Mouse (Mus musculus) lung, embryonic 15.5 days (tissue): ENCODE data around the gene Itga3. TPM values are rescaled to one million over a fixed set of nuclear protein-coding genes. Genes with fewer than 3 reads are reported as not detected.
"Not testable (repeated sequence)": the region's sequence is repeated elsewhere in the genome, so short reads cannot be mapped to it uniquely, and the experiment has no call there.

Experiments
- ATAC-seq: fragments of 200-750 bp; cut with Nextera tagmentation; 2 replicates; pipeline ENCODE4 v1.8.0; 2017; ENCODE audit warnings: moderate number of reproducible peaks, borderline replicate concordance; ENCODE audit not compliant: low FRiP score, low TSS enrichment; ENCODE audit errors: extremely low read depth
- H3K27ac ChIP-seq: fragments of 300-500 bp; sonication (generic); 2 replicates; pipeline ENCODE4 v1.5.1; 2015; ENCODE audit warnings: moderate library complexity, mild to moderate bottlenecking, inconsistent platforms
- H3K27me3 ChIP-seq: fragments of 300-500 bp; sonication (generic); 2 replicates; pipeline ENCODE4 v1.6.1; 2015; ENCODE audit warnings: inconsistent platforms
- H3K36me3 ChIP-seq: fragments of 300-500 bp; sonication (generic); 2 replicates; pipeline ENCODE4 v1.6.1; 2015; ENCODE audit warnings: inconsistent platforms
- H3K4me1 ChIP-seq: fragments of 300-500 bp; sonication (generic); 2 replicates; pipeline ENCODE4 v1.6.1; 2015; ENCODE audit warnings: inconsistent platforms
- H3K4me2 ChIP-seq: fragments of 300-500 bp; sonication (generic); 2 replicates; pipeline ENCODE4 v1.6.1; 2015; ENCODE audit warnings: inconsistent platforms, mild to moderate bottlenecking, moderate library complexity
- H3K4me3 ChIP-seq: fragments of 300-500 bp; sonication (generic); 2 replicates; pipeline ENCODE4 v1.5.1; 2015; ENCODE audit warnings: mild to moderate bottlenecking, inconsistent platforms
- H3K9ac ChIP-seq: fragments of 300-500 bp; sonication (generic); 2 replicates; pipeline ENCODE4 v1.6.1; 2015; ENCODE audit warnings: inconsistent platforms
- H3K9me3 ChIP-seq: fragments of 300-500 bp; sonication (generic); 2 replicates; pipeline ENCODE4 v1.6.1; 2016; ENCODE audit warnings: inconsistent platforms
- WGBS: fragments of 180-500 bp; shearing (Covaris S2); methylation state at CpG from one replicate; pipeline ENCODE4 v1.1.7; 2015; 5-methylcytosine and 5-hydroxymethylcytosine counted together
- polyA plus RNA-seq: library from polyadenylated mRNA; unstranded; fragments of >200 nt; fragmentation: Nextera tagmentation; extraction: Ambion mirVana; gene quantifications from 2 replicates; pipeline ENCODE4 v1.2.1, GENCODE M21; 2015

Gene Itga3
- polyA plus RNA-seq, 1 experiment from 2014 or later, result 27.3 TPM

GRCm38 (mm10) chr11:95024439-95025184 is 52.0 kb downstream of the Itga3 start:
- H3K36me3 ChIP-seq, result peaks cover 44% of the 10 kb centered on the region
- 0 out of 2 replicates have a peak, but pooled peaks cover 14% of the 10 kb centered on the region for H3K4me1 ChIP-seq
- no peaks in the 10 kb centered on the region for H3K9me3 ChIP-seq
- H3K4me2 ChIP-seq, result no peak overlapping the region
- peak overlapping the region; percentile 71 for H3K27ac ChIP-seq
- no peak overlapping the region for H3K9ac ChIP-seq
- no peak for ATAC-seq
- 63% methylated on average over 29 of the region's 29 CpGs for WGBS
- H3K27me3 ChIP-seq, result no peaks in the 10 kb centered on the region
- H3K4me3 ChIP-seq, result no peak overlapping the region

GRCm38 (mm10) chr11:95023481-95023880 is 53.1 kb downstream of the Itga3 start:
- no peak overlapping the region for H3K4me3 ChIP-seq
- H3K4me2 ChIP-seq, result no peak overlapping the region
- H3K4me1 ChIP-seq, result 0 out of 2 replicates have a peak, but pooled peaks cover 14% of the 10 kb centered on the region
- H3K27ac ChIP-seq, result no peak overlapping the region
- no peak overlapping the region for H3K9ac ChIP-seq
- H3K27me3 ChIP-seq, result no peaks in the 10 kb centered on the region
- 91% methylated on average over 9 of the region's 9 CpGs for WGBS
- H3K36me3 ChIP-seq, result peaks cover 54% of the 10 kb centered on the region
- no peaks in the 10 kb centered on the region for H3K9me3 ChIP-seq
- ATAC-seq, result no peak

GRCm38 (mm10) chr11:95022237-95022992 is 54.2 kb downstream of the Itga3 start:
- Histone ChIP-seq H3K27ac (no peak overlapping the region), H3K36me3 (peaks cover 54% of the 10 kb centered on the region), H3K4me1 (0 out of 2 replicates have a peak, but pooled peaks cover 14% of the 10 kb centered on the region), H3K4me3 (no peak overlapping the region), H3K4me2 (no peak overlapping the region), H3K9ac (no peak overlapping the region), H3K27me3 (no peaks in the 10 kb centered on the region), H3K9me3 (no peaks in the 10 kb centered on the region)
- WGBS, result 80% methylated on average over 10 of the region's 10 CpGs
- ATAC-seq, result no peak

- H3K4me2 ChIP-seq, result no peak overlapping the region
- peaks cover 16% of the 10 kb centered on the region for H3K36me3 ChIP-seq
- WGBS, result 72% methylated on average over 3 of the region's 3 CpGs
- H3K4me1 ChIP-seq, result peaks cover 13% of the 10 kb centered on the region
- ATAC-seq, result no peak
- no peak overlapping the region for H3K4me3 ChIP-seq
- H3K9me3 ChIP-seq, result no peaks in the 10 kb centered on the region
- H3K27me3 ChIP-seq, result no peaks in the 10 kb centered on the region
- no peak overlapping the region for H3K27ac ChIP-seq
- H3K9ac ChIP-seq, result no peak overlapping the region
Observed at GRCm38 (mm10) chr11:95015484-95015883, 61.1 kb downstream of the Itga3 start.

- no peaks in the 10 kb centered on the region for H3K9me3 ChIP-seq
- ATAC-seq, result no peak
- H3K9ac ChIP-seq, result no peak overlapping the region
- no peak overlapping the region for H3K4me2 ChIP-seq
- no peak overlapping the region for H3K4me3 ChIP-seq
- H3K4me1 ChIP-seq, result peaks cover 28% of the 10 kb centered on the region
- H3K27me3 ChIP-seq, result no peaks in the 10 kb centered on the region
- H3K36me3 ChIP-seq, result 0 out of 2 replicates have a peak, but pooled peaks cover 2% of the 10 kb centered on the region
- no peak overlapping the region for H3K27ac ChIP-seq
- WGBS, result 45% methylated on average over 3 of the region's 3 CpGs
Observed at GRCm38 (mm10) chr11:95012487-95012886, 64.1 kb downstream of the Itga3 start.

GRCm38 (mm10) chr11:95012075-95012474 is 64.5 kb downstream of the Itga3 start:
- Histone ChIP-seq H3K4me1 (peaks cover 30% of the 10 kb centered on the region), H3K27me3 (no peaks in the 10 kb centered on the region), H3K9ac (0 out of 2 replicates have a peak overlapping the region, but pooled peaks have one; percentile 15), H3K4me2 (peak overlapping the region; percentile 96; the same call in 1 of the 2 replicates), H3K9me3 (no peaks in the 10 kb centered on the region), H3K4me3 (no peak overlapping the region), H3K36me3 (0 out of 2 replicates have a peak, but pooled peaks cover 2% of the 10 kb centered on the region), H3K27ac (no peak overlapping the region)
- 37% methylated on average over 3 of the region's 3 CpGs for WGBS
- no peak; the same call in 1 of the 2 replicates for ATAC-seq

GRCm38 (mm10) chr11:95011416-95011815 is 65.2 kb downstream of the Itga3 start:
- WGBS, result 19% methylated on average over 1 of the region's 1 CpGs
- Histone ChIP-seq H3K4me3 (peak overlapping the region; percentile 74), H3K27me3 (no peaks in the 10 kb centered on the region), H3K4me1 (peaks cover 36% of the 10 kb centered on the region), H3K36me3 (0 out of 2 replicates have a peak, but pooled peaks cover 2% of the 10 kb centered on the region), H3K4me2 (peak overlapping the region; percentile 96), H3K27ac (no peak overlapping the region), H3K9me3 (no peaks in the 10 kb centered on the region), H3K9ac (peak overlapping the region; percentile 2; the same call in 1 of the 2 replicates)
- no peak for ATAC-seq

- not testable (repeated sequence) for H3K36me3 ChIP-seq, H3K27ac ChIP-seq, H3K27me3 ChIP-seq, H3K9me3 ChIP-seq, ATAC-seq
- peaks cover 41% of the 10 kb centered on the region for H3K4me1 ChIP-seq
- peak overlapping the region; percentile 78 for H3K9ac ChIP-seq
- H3K4me3 ChIP-seq, result peak overlapping the region; percentile 74
- peak overlapping the region; percentile 96 for H3K4me2 ChIP-seq
- 8% methylated on average over 4 of the region's 4 CpGs for WGBS
Observed at GRCm38 (mm10) chr11:95010841-95011403, 65.7 kb downstream of the Itga3 start.

GRCm38 (mm10) chr11:95010141-95010739 is 66.4 kb downstream of the Itga3 start:
- H3K4me3 ChIP-seq, result peak overlapping the region; percentile 74
- H3K27me3 ChIP-seq, result no peaks in the 10 kb centered on the region
- H3K9ac ChIP-seq, result peak overlapping the region; percentile 78
- H3K27ac ChIP-seq, result peak overlapping the region; percentile 95
- 0 out of 2 replicates have a peak, but pooled peaks have one; percentile 12 for ATAC-seq
- H3K36me3 ChIP-seq, result 0 out of 2 replicates have a peak, but pooled peaks cover 6% of the 10 kb centered on the region
- H3K4me1 ChIP-seq, result peaks cover 42% of the 10 kb centered on the region
- no peaks in the 10 kb centered on the region for H3K9me3 ChIP-seq
- WGBS, result under 1% methylated on average over 39 of the region's 40 CpGs
- H3K4me2 ChIP-seq, result peak overlapping the region; percentile 96

- Histone ChIP-seq H3K9ac (peak within 1 kb of the TSS; percentile 78), H3K27me3 (no peaks in the 10 kb centered on the region), H3K4me1 (peaks cover 42% of the 10 kb centered on the region), H3K4me3 (peak within 1 kb of the TSS; percentile 74), H3K9me3 (no peaks in the 10 kb centered on the region), H3K4me2 (peak within 1 kb of the TSS; percentile 96), H3K36me3 (peaks cover 8% of the 10 kb centered on the region), H3K27ac (peak within 1 kb of the TSS; percentile 95)
- WGBS, result under 1% methylated on average over 32 of the region's 32 CpGs
- peak; percentile 68 for ATAC-seq
Observed at GRCm38 (mm10) chr11:95009629-95010014, 67.0 kb downstream of the Itga3 start, which contains the start of gene Samd14. Samd14 (plus strand) TSS chr11:95009879.
